ENCODE assay signal across 8 mouse cellular contexts in the genomic region with DNA sequence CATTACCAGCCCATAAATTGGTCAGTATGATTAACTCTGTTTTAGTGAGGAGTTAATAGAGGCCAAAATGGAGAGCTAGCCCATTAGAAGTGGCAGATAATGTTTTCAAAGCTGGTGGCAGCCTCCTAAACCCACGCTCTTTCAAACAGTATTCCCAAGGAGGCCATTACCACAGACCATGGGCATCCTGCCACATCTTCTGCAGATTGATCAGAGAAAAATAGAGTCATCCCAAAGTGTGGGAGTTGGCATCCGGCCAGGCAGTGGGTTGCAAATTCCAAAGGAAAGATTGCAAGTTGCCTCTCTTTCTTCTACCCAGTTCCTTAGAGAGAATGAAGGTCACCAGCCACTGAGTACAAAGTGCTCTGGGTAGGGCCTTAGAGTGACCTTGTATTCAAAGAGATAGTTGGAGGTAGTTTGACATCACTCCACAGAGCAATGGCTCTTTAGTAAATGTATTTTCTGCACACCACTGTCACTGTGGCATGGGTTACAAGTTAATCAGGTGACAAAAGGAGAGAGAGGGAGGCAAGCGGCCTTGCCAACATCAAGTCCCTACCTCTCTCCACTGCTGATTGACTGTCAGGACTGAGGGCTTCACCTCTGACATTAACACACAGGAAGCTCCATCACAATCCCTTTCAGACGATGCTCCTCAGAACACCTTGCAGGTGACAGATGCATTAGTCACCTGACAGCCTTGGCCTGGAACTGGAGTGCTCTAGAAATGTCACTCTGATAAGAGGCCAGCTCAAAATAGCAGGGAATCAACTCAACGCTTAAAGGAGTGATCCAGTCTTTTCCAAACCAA.
DNase-seq lines count a peak whose midpoint lies in the region; ATAC-seq and TF ChIP-seq lines count a peak whose summit lies in the region.

No protein-coding gene starts in this region.

- WGBS in intestine, postnatal 0 days = 78% methylated on average over 5 of the region's 5 CpGs

- peak; percentile 26 for DNase-seq in gastrocnemius, adult 2 months
- DNase-seq in gastrocnemius, adult 8-10 months (ENCODE audit: low spot score in 2 of 2) = no peak
- DNase-seq in urinary bladder, postnatal 14 days (ENCODE audit: low spot score) = peak; percentile 4
- DNase-seq in urinary bladder, adult 18-20 months (ENCODE audit: low spot score in 2 of 2) = no peak
- DNase-seq in left cerebral cortex, adult 2 months (ENCODE audit: extremely low spot score in 1 of 2, low spot score in 2 of 2) = peak; percentile 63 to 67
- peak; percentile 91 for DNase-seq in testis, postnatal 10 days (ENCODE audit: low spot score)
- DNase-seq in spleen, postnatal 14 days (ENCODE audit: low spot score in 2 of 2) = no peak

- H3K4me1 ChIP-seq in intestine, postnatal 0 days (replicated peaks; ENCODE audit: control insufficient read depth, insufficient read depth, low read length) = no peaks in the 10 kb centered on the region

- H3K4me2 ChIP-seq in intestine, postnatal 0 days (replicated peaks; ENCODE audit: low read depth) = no peak overlapping the region

- H3K27me3 ChIP-seq in intestine, postnatal 0 days (replicated peaks; ENCODE audit: control insufficient read depth, insufficient read depth, low read length) = no peaks in the 10 kb centered on the region

- intact Hi-C loops in gastrocnemius, adult 2 months (cut with DNase I) = no loop called here
- intact Hi-C loops in left cerebral cortex, adult 2 months (cut with DNase I) = no loop called here

- no peak overlapping the region for H3K9ac ChIP-seq in intestine, postnatal 0 days (ENCODE audit: low read depth, low read length)

- no peaks in the 10 kb centered on the region for H3K9me3 ChIP-seq in intestine, postnatal 0 days (ENCODE audit: control insufficient read depth)

- no peaks in the 10 kb centered on the region for H3K36me3 ChIP-seq in intestine, postnatal 0 days (ENCODE audit: control insufficient read depth, insufficient read depth)

- no peak overlapping the region for H3K27ac ChIP-seq in gastrocnemius, adult 2 months
- no peak overlapping the region for H3K27ac ChIP-seq in left cerebral cortex, adult 2 months
- no peak overlapping the region for H3K27ac ChIP-seq in intestine, postnatal 0 days (ENCODE audit: low read depth, low read length)

- H3K4me3 ChIP-seq in gastrocnemius, adult 2 months = no peak overlapping the region
- no peak overlapping the region for H3K4me3 ChIP-seq in left cerebral cortex, adult 2 months
- H3K4me3 ChIP-seq in intestine, postnatal 0 days (ENCODE audit: low read depth, low read length) = no peak overlapping the region

- ATAC-seq in intestine, postnatal 0 days = no peak

- TF ChIP-seq CTCF in gastrocnemius, adult 2 months (IDR thresholded peaks at IDR 0.05) = no peak
- TF ChIP-seq CTCF in left cerebral cortex, adult 2 months (IDR thresholded peaks at IDR 0.05) = no peak
- TF ChIP-seq CTCF in intestine, postnatal 0 days (IDR thresholded peaks at IDR 0.05; ENCODE audit: low read depth) = no peak

Comparison
In these comparisons a context has a peak if more than half of its experiments do, and no peak if none do; other contexts are left out.
1. DNase-seq: peak in gastrocnemius, adult 2 months (single experiment), urinary bladder, postnatal 14 days (single experiment), left cerebral cortex, adult 2 months (2 of 2) and testis, postnatal 10 days (single experiment); none in gastrocnemius, adult 8-10 months (0 of 2), urinary bladder, adult 18-20 months (0 of 2) and spleen, postnatal 14 days (0 of 2).